Mouse (Mus musculus): ENCODE results near the gene Tbx10.

DNA sequence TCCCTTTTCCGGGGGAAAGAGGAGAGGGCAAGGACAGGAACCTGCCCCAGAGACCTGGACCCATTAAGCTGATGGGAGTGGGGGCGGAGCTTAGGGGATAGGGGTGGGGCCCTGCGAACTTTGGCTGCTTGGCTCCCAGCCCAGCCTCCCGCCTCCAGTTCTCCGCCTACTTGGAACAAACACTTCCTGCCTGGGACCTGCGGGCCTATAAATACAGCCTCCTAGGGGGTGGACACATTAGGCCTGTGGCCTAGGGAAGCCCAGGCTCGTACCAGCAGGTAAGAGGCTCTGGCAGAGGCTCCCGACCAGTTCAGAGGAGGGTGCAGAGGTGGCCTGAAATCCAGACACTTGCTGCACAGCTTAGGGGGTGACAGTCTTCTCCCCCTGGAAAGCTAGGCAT lies 6.2 kb upstream of the Tbx10 start, which contains the start of gene Acy3:
- TF ChIP-seq CTCF (IDR thresholded peaks at IDR 0.05; ENCODE audit: borderline replicate concordance, extremely low read depth, insufficient read depth, insufficient read length) (no peak), POLR2A (IDR thresholded peaks at IDR 0.05; ENCODE audit: borderline replicate concordance, extremely low read depth, insufficient read depth, insufficient read length, poor library complexity, severe bottlenecking) (no peak)
